Mouse (Mus musculus) CH12.LX (cell line): ENCODE data around the gene Gipc2. TPM values are rescaled to one million over a fixed set of nuclear protein-coding genes. Genes with fewer than 3 reads are reported as not detected.

Experiments
- DNase-seq: peaks from one replicate; pipeline ENCODE4 v3.0.0-alpha.2; 2013; ENCODE audit errors: extremely low read depth
- H3K27ac ChIP-seq: 2 replicates; pipeline ENCODE4 v1.5.1; 2012; ENCODE audit warnings: low read depth, mild to moderate bottlenecking, control low read depth, moderate library complexity; ENCODE audit not compliant: insufficient read depth
- H3K27me3 ChIP-seq: replicated peaks from 2 replicates; pipeline ENCODE3; 2012; ENCODE audit warnings: inconsistent platforms
- H3K36me3 ChIP-seq, 2 experiments: replicated peaks in 1 of 2; 2 replicates each; pipeline versions ENCODE3 to v1.6.1; 2012; ENCODE audit warnings: inconsistent platforms in 1 of 2, low read length in 1 of 2, mild to moderate bottlenecking in 1 of 2, mixed read lengths in 1 of 2, moderate library complexity in 1 of 2; ENCODE audit not compliant: control insufficient read depth in 1 of 2, insufficient read depth in 1 of 2
- H3K4me1 ChIP-seq, 2 experiments: 2 replicates each; pipeline ENCODE4 v1.6.1; 2012; ENCODE audit warnings: inconsistent platforms in 1 of 2, moderate library complexity in 1 of 2; ENCODE audit not compliant: insufficient read depth in 2 of 2, control insufficient read depth in 1 of 2
- H3K4me2 ChIP-seq: 2 replicates; pipeline ENCODE4 v1.6.1; 2012; ENCODE audit warnings: low read depth, mild to moderate bottlenecking, control low read depth; ENCODE audit not compliant: poor library complexity, insufficient read depth, severe bottlenecking
- H3K4me3 ChIP-seq, 3 experiments: fragments of 150-350 bp in 1 of 3; sonication (generic) in 1 of 3; replicated peaks in 1 of 3; 2 replicates each; pipeline versions ENCODE3 to v1.5.1; 2011 to 2012; ENCODE audit warnings: low read depth in 2 of 3, low read length in 2 of 3, mild to moderate bottlenecking in 2 of 3, moderate library complexity in 2 of 3, control low read depth in 1 of 3, improper control_type of control experiment in 1 of 3, inconsistent platforms in 1 of 3, mixed read lengths in 1 of 3; ENCODE audit not compliant: poor library complexity in 1 of 3
- H3K79me2 ChIP-seq: replicated peaks from 2 replicates; pipeline ENCODE4 v1.6.1; 2012; ENCODE audit warnings: mild to moderate bottlenecking, moderate library complexity; ENCODE audit not compliant: control insufficient read depth, poor library complexity, insufficient read depth, severe bottlenecking; ENCODE audit errors: extremely low read depth
- H3K9ac ChIP-seq: 2 replicates; pipeline ENCODE4 v1.6.1; 2012; ENCODE audit warnings: low read depth, mild to moderate bottlenecking, control low read depth, moderate library complexity; ENCODE audit not compliant: insufficient read depth
- H3K9me3 ChIP-seq: replicated peaks from 2 replicates; pipeline ENCODE3; 2012; ENCODE audit warnings: low read length, inconsistent platforms, mixed read lengths
- BHLHE40 ChIP-seq: IDR thresholded peaks from 2 replicates; pipeline ENCODE4 v1.6.1; 2011; ENCODE audit warnings: mild to moderate bottlenecking, low read depth, low read length, improper control_type of control experiment
- CHD1 ChIP-seq: IDR thresholded peaks from 2 replicates; pipeline ENCODE4 v1.6.1; 2012; ENCODE audit warnings: low read depth, low read length, improper control_type of control experiment, inconsistent platforms
- CHD2 ChIP-seq: IDR thresholded peaks from 2 replicates; pipeline ENCODE4 v1.6.1; 2011; ENCODE audit warnings: low read length, improper control_type of control experiment
- CTCF ChIP-seq, 2 experiments: IDR thresholded peaks in 1 of 2; conservative IDR thresholded peaks in 1 of 2; 2 replicates each; pipeline ENCODE4 v1.5.1; 2011 to 2012; ENCODE audit warnings: low read depth in 2 of 2, low read length in 2 of 2, improper control_type of control experiment in 1 of 2, inconsistent platforms in 1 of 2, mild to moderate bottlenecking in 1 of 2, moderate library complexity in 1 of 2
- E2F4 ChIP-seq: IDR thresholded peaks from 2 replicates; pipeline ENCODE4 v1.6.1; 2011; ENCODE audit warnings: low read depth, low read length, improper control_type of control experiment; ENCODE audit not compliant: insufficient replicate concordance
- ELF1 ChIP-seq: IDR thresholded peaks from 2 replicates; pipeline ENCODE4 v1.6.1; 2014; ENCODE audit warnings: low read depth, mild to moderate bottlenecking, inconsistent platforms, low read length, improper control_type of control experiment
- EP300 ChIP-seq: IDR thresholded peaks from 2 replicates; pipeline ENCODE4 v1.6.1; 2011; ENCODE audit warnings: low read length, improper control_type of control experiment
- ETS1 ChIP-seq: conservative IDR thresholded peaks from 2 replicates; pipeline ENCODE4 v1.6.1; 2012; ENCODE audit warnings: low read depth, mild to moderate bottlenecking, inconsistent platforms, low read length, improper control_type of control experiment, moderate library complexity
- GABPA ChIP-seq: IDR thresholded peaks from 2 replicates; pipeline ENCODE4 v1.6.1; 2012; ENCODE audit warnings: low read depth, low read length, improper control_type of control experiment, inconsistent platforms; ENCODE audit not compliant: insufficient replicate concordance
- HCFC1 ChIP-seq: IDR thresholded peaks from 2 replicates; pipeline ENCODE4 v1.6.1; 2012; ENCODE audit warnings: low read depth, mild to moderate bottlenecking, inconsistent platforms, low read length, improper control_type of control experiment
- IRF4 ChIP-seq: IDR thresholded peaks from 2 replicates; pipeline ENCODE4 v1.6.1; 2014; ENCODE audit warnings: low read depth, mild to moderate bottlenecking, inconsistent platforms, low read length, improper control_type of control experiment
- JUN ChIP-seq: IDR thresholded peaks from 2 replicates; pipeline ENCODE4 v1.6.1; 2011; ENCODE audit warnings: low read depth, mild to moderate bottlenecking, low read length, improper control_type of control experiment, moderate library complexity; ENCODE audit not compliant: insufficient read depth
- JUND ChIP-seq: conservative IDR thresholded peaks from 2 replicates; pipeline ENCODE4 v1.6.1; 2011; ENCODE audit warnings: low read depth, low read length, improper control_type of control experiment
- KAT2A ChIP-seq: IDR thresholded peaks from 2 replicates; pipeline ENCODE4 v1.6.1; 2012; ENCODE audit warnings: low read length, improper control_type of control experiment, inconsistent platforms; ENCODE audit not compliant: insufficient replicate concordance
- MAFK ChIP-seq: IDR thresholded peaks from 2 replicates; pipeline ENCODE4 v1.6.1; 2011; ENCODE audit warnings: low read length, improper control_type of control experiment; ENCODE audit not compliant: insufficient replicate concordance
- MAX ChIP-seq: IDR thresholded peaks from 2 replicates; pipeline ENCODE4 v1.6.1; 2011; ENCODE audit warnings: low read length, improper control_type of control experiment
- MAZ ChIP-seq: IDR thresholded peaks from 2 replicates; pipeline ENCODE4 v1.6.1; 2012; ENCODE audit warnings: low read depth, mild to moderate bottlenecking, inconsistent platforms, low read length, improper control_type of control experiment, moderate library complexity
- MEF2A ChIP-seq: IDR thresholded peaks from 2 replicates; pipeline ENCODE4 v1.6.1; 2014; ENCODE audit warnings: low read depth, mild to moderate bottlenecking, inconsistent platforms, low read length, improper control_type of control experiment, borderline replicate concordance
- MXI1 ChIP-seq: IDR thresholded peaks from 2 replicates; pipeline ENCODE4 v1.6.1; 2011; ENCODE audit warnings: mild to moderate bottlenecking, low read depth, low read length, improper control_type of control experiment
- MYC ChIP-seq: IDR thresholded peaks from 2 replicates; pipeline ENCODE4 v1.6.1; 2011; ENCODE audit warnings: low read depth, mild to moderate bottlenecking, improper control_type of control experiment, low read length
- NELFE ChIP-seq: IDR thresholded peaks from 2 replicates; pipeline ENCODE4 v1.6.1; 2011; ENCODE audit warnings: low read depth, low read length, improper control_type of control experiment
- NRF1 ChIP-seq: IDR thresholded peaks from 2 replicates; pipeline ENCODE4 v1.6.1; 2014; ENCODE audit warnings: low read depth, mild to moderate bottlenecking, inconsistent platforms, low read length, improper control_type of control experiment, moderate library complexity
- PAX5 ChIP-seq: IDR thresholded peaks from 2 replicates; pipeline ENCODE4 v1.6.1; 2012; ENCODE audit warnings: low read length, inconsistent platforms, mixed read lengths
- POLR2A ChIP-seq: IDR thresholded peaks from 2 replicates; pipeline ENCODE4 v1.6.1; 2011; ENCODE audit warnings: low read depth, mild to moderate bottlenecking, improper control_type of control experiment, low read length
- POLR2AphosphoS2 ChIP-seq: IDR thresholded peaks from 2 replicates; pipeline ENCODE4 v1.6.1; 2011; ENCODE audit warnings: low read depth, low read length, improper control_type of control experiment
- RAD21 ChIP-seq: IDR thresholded peaks from 2 replicates; pipeline ENCODE4 v1.6.1; 2011; ENCODE audit warnings: low read depth, mild to moderate bottlenecking, low read length, improper control_type of control experiment, moderate library complexity
- RCOR1 ChIP-seq: conservative IDR thresholded peaks from 2 replicates; pipeline ENCODE4 v1.6.1; 2012; ENCODE audit warnings: low read depth, mild to moderate bottlenecking, inconsistent platforms, low read length, improper control_type of control experiment
- SIN3A ChIP-seq: IDR thresholded peaks from 2 replicates; pipeline ENCODE4 v1.6.1; 2012; ENCODE audit warnings: low read length, improper control_type of control experiment, inconsistent platforms
- SMC3 ChIP-seq: IDR thresholded peaks from 2 replicates; pipeline ENCODE4 v1.6.1; 2011; ENCODE audit warnings: low read depth, low read length, improper control_type of control experiment
- TBP ChIP-seq: conservative IDR thresholded peaks from 2 replicates; pipeline ENCODE4 v1.6.1; 2011; ENCODE audit warnings: low read depth, low read length, improper control_type of control experiment
- TCF12 ChIP-seq: IDR thresholded peaks from 2 replicates; pipeline ENCODE4 v1.6.1; 2014; ENCODE audit warnings: low read depth, mild to moderate bottlenecking, inconsistent platforms, low read length, improper control_type of control experiment
- UBTF ChIP-seq: IDR thresholded peaks from 2 replicates; pipeline ENCODE4 v1.6.1; 2012; ENCODE audit warnings: low read depth, mild to moderate bottlenecking, inconsistent platforms, low read length, improper control_type of control experiment, moderate library complexity
- USF1 ChIP-seq: IDR thresholded peaks from 2 replicates; pipeline ENCODE4 v1.6.1; 2014; ENCODE audit warnings: low read depth, mild to moderate bottlenecking, inconsistent platforms, low read length, improper control_type of control experiment
- USF2 ChIP-seq: conservative IDR thresholded peaks from 2 replicates; pipeline ENCODE4 v1.6.1; 2011; ENCODE audit warnings: low read depth, low read length, improper control_type of control experiment
- ZC3H11A ChIP-seq: IDR thresholded peaks from 2 replicates; pipeline ENCODE4 v1.6.1; 2012; ENCODE audit warnings: low read depth, mild to moderate bottlenecking, inconsistent platforms, low read length, improper control_type of control experiment
- ZKSCAN1 ChIP-seq: IDR thresholded peaks from 2 replicates; pipeline ENCODE4 v1.6.1; 2012; ENCODE audit warnings: low read depth, inconsistent platforms, low read length, improper control_type of control experiment, borderline replicate concordance
- ZMIZ1 ChIP-seq: IDR thresholded peaks from 2 replicates; pipeline ENCODE4 v1.6.1; 2012; ENCODE audit warnings: low read depth, mild to moderate bottlenecking, inconsistent platforms, low read length, improper control_type of control experiment
- ZNF384 ChIP-seq: IDR thresholded peaks from 2 replicates; pipeline ENCODE4 v1.6.1; 2012; ENCODE audit warnings: low read depth, low read length, improper control_type of control experiment, inconsistent platforms
- dilution Hi-C: fragments of 300-500 bp; cut with MboI; formaldehyde crosslinking; loops from 2 replicates; pipeline ENCODE4 v1.14.3; 2020; ENCODE audit warnings: low sequenced_read_pairs; ENCODE audit not compliant: extremely low pct_unique_long_range_greater_than_20kb, extremely low pct_ligation_motif_present
- in situ Hi-C: fragments of 300-500 bp; cut with MboI; formaldehyde crosslinking; loops from 3 replicates; pipeline ENCODE4 v1.14.3; 2019; ENCODE audit warnings: low sequenced_read_pairs, low pct_ligation_motif_present, low pct_unique_long_range_greater_than_20kb, mixed read lengths
- polyA plus RNA-seq: library from polyadenylated mRNA; unstranded; fragments of >175 nt; gene quantifications from 2 replicates; pipeline ENCODE4 v1.2.1, GENCODE M21; 2012; ENCODE audit warnings: low read depth; ENCODE audit not compliant: insufficient read length
- total RNA-seq, 2 experiments: library from RNA; depleted of rRNA; stranded (reverse); fragments of 300-350 nt in 1 of 2; fragments of >200 nt in 1 of 2; gene quantifications; 2 replicates each; pipeline ENCODE4 v1.2.3; 2012 to 2014

The Gipc2 gene
- total and polyA plus RNA-seq, 3 experiments = 0.24 to 1.2 (median 0.38) TPM

GRCm38 (mm10) chr3:152122720-152123119 is 43.3 kb downstream of the Gipc2 start:
- 0 out of 2 replicates have a peak overlapping the region, but pooled peaks have one; percentile 7 for H3K27ac ChIP-seq

GRCm38 (mm10) chr3:152122101-152122500 is 43.9 kb downstream of the Gipc2 start:
- Histone ChIP-seq H3K4me3 (no peak overlapping the region), H3K79me2 (no peaks in the 10 kb centered on the region), H3K27ac (peak overlapping the region; percentile 7; the same call in 1 of the 2 replicates), H3K27me3 (no peaks in the 10 kb centered on the region), H3K9me3 (peaks cover 3% of the 10 kb centered on the region), H3K4me2 (no peak overlapping the region), H3K4me1 (peaks cover 22 to 33% of the 10 kb centered on the region in 2 experiments), H3K36me3 (no peaks in the 10 kb centered on the region), H3K9ac (no peak overlapping the region)
- in situ Hi-C loops (loop anchor here (5.0 to 25.0 kb wide), 2 partner anchors 70 to 615 kb away; no protein-coding TSS in a partner anchor), dilution Hi-C loops (no loop called here)
- TF ChIP-seq BHLHE40 (peak; percentile 46), CHD2 (no peak), RCOR1 (no peak)
- no peak for DNase-seq

More at GRCm38 (mm10) chr3:152122720-152123119, 43.3 kb downstream of the Gipc2 start:
- peaks cover 3% of the 10 kb centered on the region for H3K9me3 ChIP-seq
- no peaks in the 10 kb centered on the region for H3K36me3 ChIP-seq
- dilution Hi-C loops = no loop called here
- H3K79me2 ChIP-seq = no peaks in the 10 kb centered on the region
- peak; percentile 96 for DNase-seq
- in situ Hi-C loops = loop anchor here (5.0 to 25.0 kb wide), 2 partner anchors 70 to 615 kb away; no protein-coding TSS in a partner anchor
- H3K4me2 ChIP-seq = peak overlapping the region; percentile 24
- 0 out of 2 replicates have a peak, but pooled peaks have one; percentile 19 for TF ChIP-seq NELFE
- TF ChIP-seq CTCF (conservative IDR thresholded peaks at IDR 0.05 in 1 of 2, IDR thresholded peaks at IDR 0.05 in 1 of 2; ENCODE audit: low read depth in 2 of 2, low read length in 2 of 2) = no peak
- TF ChIP-seq NRF1 = 0 out of 2 replicates have a peak, but pooled peaks have one; percentile 27
- TF ChIP-seq MXI1 = no peak; the same call in 1 of the 2 replicates
- TF ChIP-seq E2F4 = 0 out of 2 replicates have a peak, but pooled peaks have one; percentile 36
- no peak for TF ChIP-seq USF1
- peak; percentile 95 for TF ChIP-seq MAFK
- TF ChIP-seq ZNF384 = no peak
- TF ChIP-seq MEF2A = peak; percentile 51
- TF ChIP-seq ZKSCAN1 = no peak
- TF ChIP-seq CHD2 = peak; percentile 48
- peak; percentile 27; the same call in 1 of the 2 replicates for TF ChIP-seq ZMIZ1
- TF ChIP-seq ZC3H11A = no peak
- TF ChIP-seq IRF4 = peak; percentile 69; the same call in 1 of the 2 replicates
- peak; percentile 81 for TF ChIP-seq EP300
- TF ChIP-seq MAZ = peak; percentile 92
- peak; percentile 90 for TF ChIP-seq ETS1
- TF ChIP-seq TCF12 = peak; percentile 30; the same call in 1 of the 2 replicates
- TF ChIP-seq TBP = 0 out of 2 replicates have a peak, but pooled peaks have one; percentile 38
- no peak; the same call in 1 of the 2 replicates for TF ChIP-seq MYC
- TF ChIP-seq BHLHE40 = peak; percentile 57; the same call in 1 of the 2 replicates
- TF ChIP-seq GABPA = no peak
- TF ChIP-seq PAX5 = no peak
- TF ChIP-seq HCFC1 = no peak
- TF ChIP-seq USF2 = no peak
- 0 out of 2 replicates have a peak, but pooled peaks have one; percentile 55 for TF ChIP-seq RCOR1
- TF ChIP-seq POLR2AphosphoS2 = no peak
- TF ChIP-seq CHD1 = no peak
- TF ChIP-seq SIN3A = peak; percentile 52; the same call in 1 of the 2 replicates
- peak; percentile 65 for TF ChIP-seq ELF1
- TF ChIP-seq UBTF = no peak
- TF ChIP-seq RAD21 = no peak
- TF ChIP-seq POLR2A = peak; percentile 62
- TF ChIP-seq JUND = peak; percentile 75; the same call in 1 of the 2 replicates
- TF ChIP-seq SMC3 = no peak
- TF ChIP-seq MAX = 0 out of 2 replicates have a peak, but pooled peaks have one; percentile 38
- TF ChIP-seq JUN = peak; percentile 68
- no peak for TF ChIP-seq KAT2A
- H3K9ac ChIP-seq = no peak overlapping the region
- no peaks in the 10 kb centered on the region for H3K27me3 ChIP-seq
- H3K4me1 ChIP-seq = peaks cover 24 to 37% of the 10 kb centered on the region in 2 experiments
- H3K4me3 ChIP-seq = no peak overlapping the region
